Mouse (Mus musculus): ENCODE measurements around the gene Tdrkh.

- TF ChIP-seq CTCF (IDR thresholded peaks at IDR 0.05; ENCODE audit: insufficient read depth, low read length) (no peak), POLR2A (IDR thresholded peaks at IDR 0.05; ENCODE audit: borderline replicate concordance, extremely low read depth, low read depth, low read length) (no peak)
Observed at GRCm38 (mm10) chr3:94457055-94457454, 44.0 kb downstream of the Tdrkh start.
